Comparison of ENCODE assay signal across 8 mouse cellular contexts in the genomic region with DNA sequence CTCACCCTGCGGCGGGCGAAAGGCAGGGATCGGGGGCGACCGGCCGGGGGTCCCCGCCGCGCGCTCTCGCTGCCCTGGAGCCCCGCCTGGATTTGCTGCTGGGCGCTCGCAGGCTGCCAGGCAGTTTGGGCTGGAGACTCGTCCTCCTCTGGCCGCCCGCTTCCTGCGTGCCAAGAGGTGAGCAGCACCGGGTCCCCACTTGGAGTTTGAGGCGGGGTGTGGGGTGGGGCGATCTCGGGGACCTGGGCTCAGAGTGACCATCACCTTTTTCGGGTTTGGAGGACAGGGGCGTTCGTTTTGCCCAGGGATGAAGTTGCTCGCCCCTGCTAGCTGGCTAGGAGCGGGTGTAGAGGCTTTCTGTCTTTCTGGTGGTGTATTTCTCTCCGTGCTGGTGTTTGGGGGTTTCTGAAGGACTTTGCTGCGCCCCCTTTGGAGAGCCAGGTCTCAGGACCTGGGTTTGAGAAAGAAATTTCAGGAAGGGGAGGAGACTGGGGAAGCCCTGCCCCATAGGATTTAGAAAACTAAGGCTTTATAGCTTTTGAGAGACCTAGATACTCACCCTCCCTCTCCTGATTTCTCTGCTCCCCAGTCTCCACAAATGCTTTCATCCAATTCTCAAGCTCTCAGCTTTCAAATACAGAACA. TPM values are rescaled to one million over a fixed set of nuclear protein-coding genes. Genes with fewer than 3 reads are reported as not detected.
A peak's percentile ranks its signal among the peaks of the same experiment; 100 is the strongest.
DNase-seq lines count a peak whose midpoint lies in the region; ATAC-seq and TF ChIP-seq lines count a peak whose summit lies in the region.

No protein-coding gene starts in this region.

- peaks cover 1% of the 10 kb centered on the region; the same call in 1 of the 2 replicates for H3K4me1 ChIP-seq in erythroblast, embryonic 14.5 days (ENCODE audit: control insufficient read depth)
- H3K4me1 ChIP-seq in testis, adult 2 months (ENCODE audit: control insufficient read depth, insufficient read depth, low read length) = no peaks in the 10 kb centered on the region; the same call in 1 of the 2 replicates
- peaks cover 15% of the 10 kb centered on the region; the same call in 1 of the 2 replicates for H3K4me1 ChIP-seq in hindbrain, embryonic 10.5 days (replicated peaks)

- no peaks in the 10 kb centered on the region for H3K79me2 ChIP-seq in macrophage (ENCODE audit: inconsistent target)

- TF ChIP-seq CTCF in testis, adult 2 months (IDR thresholded peaks at IDR 0.05; ENCODE audit: control insufficient read depth, insufficient read depth, insufficient replicate concordance, low read depth, low read length) = no peak

- no peak overlapping the region for H3K27ac ChIP-seq in testis, adult 2 months (ENCODE audit: control insufficient read depth, insufficient read depth, low read depth, low read length)
- H3K27ac ChIP-seq in hindbrain, embryonic 10.5 days = peak overlapping the region; percentile 92
- H3K27ac ChIP-seq in macrophage = no peak overlapping the region

- TF ChIP-seq POLR2A in testis, adult 2 months (IDR thresholded peaks at IDR 0.05; ENCODE audit: control insufficient read depth, low read depth, low read length) = no peak

- H3K4me3 ChIP-seq in erythroblast, embryonic 14.5 days (replicated peaks) = peak overlapping the region; percentile 55
- peak overlapping the region; percentile 77 for H3K4me3 ChIP-seq in testis, adult 2 months (ENCODE audit: control insufficient read depth, low read depth, low read length)
- peak overlapping the region; percentile 75 for H3K4me3 ChIP-seq in hindbrain, embryonic 10.5 days
- peak overlapping the region; percentile 36 for H3K4me3 ChIP-seq in macrophage (ENCODE audit: inconsistent target)

- no peak for DNase-seq in testis, postnatal 10 days (ENCODE audit: low spot score)
- DNase-seq in hindbrain, embryonic 10.5 days (ENCODE audit: low spot score) = no peak
- no peak for DNase-seq in T-cell, adult 2 months (ENCODE audit: low spot score)
- no peak for DNase-seq in spleen, adult 12 weeks (ENCODE audit: low spot score)

- ATAC-seq in erythroblast, adult 5-6 weeks (replicated peaks; ENCODE audit: low FRiP score, poor library complexity, severe bottlenecking) = no peak

- H3K27me3 ChIP-seq in erythroblast, embryonic 14.5 days (ENCODE audit: control insufficient read depth) = peaks cover 28% of the 10 kb centered on the region
- H3K27me3 ChIP-seq in testis, adult 2 months (ENCODE audit: control insufficient read depth, insufficient read depth, low read length) = no peaks in the 10 kb centered on the region
- H3K27me3 ChIP-seq in hindbrain, embryonic 10.5 days (ENCODE audit: insufficient read depth, poor library complexity, severe bottlenecking) = peaks cover 4% of the 10 kb centered on the region; the same call in 1 of the 2 replicates

- no peaks in the 10 kb centered on the region for H3K36me3 ChIP-seq in erythroblast, embryonic 14.5 days (ENCODE audit: control insufficient read depth)
- H3K36me3 ChIP-seq in testis, adult 2 months (ENCODE audit: control insufficient read depth, insufficient read depth, low read length) = no peaks in the 10 kb centered on the region
- no peaks in the 10 kb centered on the region for H3K36me3 ChIP-seq in hindbrain, embryonic 10.5 days
- no peaks in the 10 kb centered on the region for H3K36me3 ChIP-seq in macrophage (ENCODE audit: inconsistent target)

- H3K9me3 ChIP-seq in erythroblast, embryonic 14.5 days (ENCODE audit: control insufficient read depth, low read length) = no peaks in the 10 kb centered on the region
- no peaks in the 10 kb centered on the region for H3K9me3 ChIP-seq in hindbrain, embryonic 10.5 days

- under 1% methylated on average over 30 of the region's 30 CpGs for WGBS in hindbrain, embryonic 10.5 days
- 3% methylated on average over 30 of the region's 30 CpGs for WGBS in macrophage (ENCODE audit: missing documents)

RNA-seq across cellular contexts. Expression of gene 9330182L06Rik, which starts 0.5 kb away (rescaled TPM):
- not detected in 2 replicates for polyA plus RNA-seq in erythroblast, embryonic 14.5 days (2012)
- not detected in 2 replicates for total RNA-seq in erythroblast, adult 5-6 weeks (2015; ENCODE audit: low replicate concordance)
- total RNA-seq in erythroblast, adult 5-6 weeks (2017; ENCODE audit: low replicate concordance) = not detected in 2 replicates
- 0.54 and 0.81 TPM in 2 replicates for polyA plus RNA-seq in testis, adult 2 months (2012; rRNA removed)
- 3.4 and 5.3 TPM in 2 replicates for polyA plus RNA-seq in hindbrain, embryonic 10.5 days (2016; fragmentation: Nextera tagmentation; extraction: Ambion mirVana)
- total RNA-seq in macrophage (2018; cell fraction: chromatin; rRNA removed) = 1 to 10 TPM in 3 of 26 experiments, under 1 TPM in 10, not detected in 13; 0.20 to 1.2 (median 0.41) TPM
- total RNA-seq in macrophage (2018; cell fraction: cytosol; rRNA removed) = under 1 TPM in 23 of 26 experiments, not detected in 3; 0.07 to 0.42 (median 0.17) TPM
- total RNA-seq in macrophage (2018; cell fraction: nucleus; rRNA removed) = 1 to 10 TPM in 1 of 26 experiments, under 1 TPM in 21, not detected in 4; 0.10 to 4.1 (median 0.29) TPM
- 0.21 to 0.53 TPM (median 0.40 TPM) in 3 replicates for polyA plus RNA-seq in macrophage (2018)
